Mouse (Mus musculus): ENCODE data around the gene Ipo9. TPM values are rescaled to one million over a fixed set of nuclear protein-coding genes. Genes with fewer than 3 reads are reported as not detected.
A peak's percentile ranks its signal among the peaks of the same experiment; 100 is the strongest.
"Not testable (repeated sequence)": the region's sequence is repeated elsewhere in the genome, so short reads cannot be mapped to it uniquely, and the experiment has no call there.

Gene Ipo9
- total RNA-seq, 2 experiments from 2014 or later, result 21.0 to 62.0 TPM

- no peak for ATAC-seq (replicated peaks; ENCODE audit: low FRiP score, poor library complexity, severe bottlenecking)
These were observed 8.5 kb upstream of the Ipo9 start for GRCm38 (mm10) chr1:135438801-135439200.

DNA sequence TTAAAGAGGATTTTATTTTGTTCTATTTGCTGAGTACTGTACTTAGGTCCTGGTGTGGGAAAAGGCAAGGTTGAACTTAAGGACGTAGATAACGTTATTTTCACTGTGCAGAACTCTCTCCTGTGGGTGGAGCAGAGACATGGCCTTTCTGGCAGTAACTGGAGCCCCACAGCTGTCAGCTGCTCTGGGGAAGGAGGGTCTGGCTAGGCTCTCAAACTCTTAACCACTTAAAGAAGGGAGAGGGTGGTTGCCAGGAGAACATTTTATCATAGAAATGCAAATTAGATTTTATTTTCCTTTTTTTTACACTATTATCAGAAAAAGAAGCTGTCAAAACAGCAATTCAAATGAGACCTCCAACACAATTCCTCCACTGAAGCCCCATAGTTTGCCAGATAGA is 5.5 kb upstream of the Ipo9 start:
- ATAC-seq (replicated peaks; ENCODE audit: low FRiP score, poor library complexity, severe bottlenecking), result no peak

GRCm38 (mm10) chr1:135430669-135431017 is 344 bp upstream of the Ipo9 start:
- ATAC-seq (replicated peaks; ENCODE audit: low FRiP score, poor library complexity, severe bottlenecking), result peak; percentile 55

DNA sequence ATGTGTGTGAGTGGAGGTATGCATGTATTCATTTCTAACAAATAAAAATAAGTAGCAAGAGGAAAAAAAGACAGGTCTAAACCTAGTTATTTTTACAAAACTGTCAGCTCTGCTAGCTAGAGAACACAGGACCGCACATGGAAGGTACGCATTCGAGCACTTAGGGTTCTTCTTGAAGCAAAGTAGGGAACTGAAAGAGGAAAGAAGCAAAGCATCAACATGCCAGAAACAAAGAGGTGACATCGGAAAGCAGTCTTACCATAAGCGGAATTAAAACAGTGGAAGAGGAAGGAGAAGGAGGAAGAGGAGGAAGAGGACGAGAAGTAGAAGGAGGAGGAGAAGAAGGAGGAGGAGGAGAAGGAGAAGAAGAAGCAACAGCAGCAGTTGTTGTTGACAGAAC is 2.9 kb downstream of the Ipo9 start:
- ATAC-seq (replicated peaks; ENCODE audit: low FRiP score, poor library complexity, severe bottlenecking), result no peak

DNA sequence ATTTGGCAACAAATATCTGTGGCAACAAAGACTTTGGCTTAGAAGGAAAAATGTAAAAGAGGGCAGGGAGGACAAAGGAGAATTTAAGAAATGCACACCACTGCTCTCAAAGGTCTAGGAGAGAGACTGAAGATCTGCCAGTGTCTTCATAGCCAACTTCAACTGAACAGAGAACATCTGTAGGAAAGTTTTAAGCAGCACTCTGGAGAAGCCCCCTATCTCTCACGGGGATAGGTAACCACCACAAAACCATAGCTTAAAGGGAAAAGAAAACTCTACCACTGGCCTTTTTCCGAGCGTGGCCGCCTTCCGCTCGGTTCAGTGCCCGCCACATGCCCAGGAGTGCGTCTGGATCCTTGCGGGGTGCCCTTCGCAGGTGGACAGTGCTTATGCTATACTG is 3.7 kb downstream of the Ipo9 start:
- no peak for ATAC-seq (replicated peaks; ENCODE audit: low FRiP score, poor library complexity, severe bottlenecking)

GRCm38 (mm10) chr1:135422772-135423171 is 7.5 kb downstream of the Ipo9 start:
- ATAC-seq (replicated peaks; ENCODE audit: low FRiP score, poor library complexity, severe bottlenecking), result no peak

DNA sequence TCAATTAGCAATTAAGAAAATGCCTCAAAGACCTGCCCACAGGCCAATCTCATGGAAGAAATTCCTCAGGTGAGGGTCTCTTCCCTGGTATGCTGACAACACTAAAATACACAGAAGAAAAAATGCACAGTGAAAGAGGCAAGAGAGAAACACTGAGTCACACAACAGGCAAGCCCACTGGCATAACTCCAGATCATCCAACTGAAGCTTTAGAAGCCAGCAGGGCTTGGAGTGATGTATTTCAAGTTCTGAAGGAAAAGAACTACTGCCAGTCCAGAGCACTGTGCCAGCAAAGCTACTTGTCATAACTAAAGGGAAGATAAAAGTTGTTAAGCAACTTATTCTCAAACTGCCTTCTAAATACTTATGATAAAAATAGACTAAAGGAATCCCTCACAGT is 16.3 kb downstream of the Ipo9 start:
- no peak for ATAC-seq (replicated peaks; ENCODE audit: low FRiP score, poor library complexity, severe bottlenecking)

- ATAC-seq (replicated peaks; ENCODE audit: low FRiP score, poor library complexity, severe bottlenecking), result no peak
These were observed 18.2 kb downstream of the Ipo9 start for GRCm38 (mm10) chr1:135412130-135412529.

- no peak for ATAC-seq (replicated peaks; ENCODE audit: low FRiP score, poor library complexity, severe bottlenecking)
These were observed 19.3 kb downstream of the Ipo9 start for GRCm38 (mm10) chr1:135410967-135411366.

- no peak for ATAC-seq (replicated peaks; ENCODE audit: low FRiP score, poor library complexity, severe bottlenecking)
These were observed 21.3 kb downstream of the Ipo9 start for GRCm38 (mm10) chr1:135408973-135409372.

GRCm38 (mm10) chr1:135405356-135405755 is 24.9 kb downstream of the Ipo9 start:
- ATAC-seq (replicated peaks; ENCODE audit: low FRiP score, poor library complexity, severe bottlenecking), result no peak

DNA sequence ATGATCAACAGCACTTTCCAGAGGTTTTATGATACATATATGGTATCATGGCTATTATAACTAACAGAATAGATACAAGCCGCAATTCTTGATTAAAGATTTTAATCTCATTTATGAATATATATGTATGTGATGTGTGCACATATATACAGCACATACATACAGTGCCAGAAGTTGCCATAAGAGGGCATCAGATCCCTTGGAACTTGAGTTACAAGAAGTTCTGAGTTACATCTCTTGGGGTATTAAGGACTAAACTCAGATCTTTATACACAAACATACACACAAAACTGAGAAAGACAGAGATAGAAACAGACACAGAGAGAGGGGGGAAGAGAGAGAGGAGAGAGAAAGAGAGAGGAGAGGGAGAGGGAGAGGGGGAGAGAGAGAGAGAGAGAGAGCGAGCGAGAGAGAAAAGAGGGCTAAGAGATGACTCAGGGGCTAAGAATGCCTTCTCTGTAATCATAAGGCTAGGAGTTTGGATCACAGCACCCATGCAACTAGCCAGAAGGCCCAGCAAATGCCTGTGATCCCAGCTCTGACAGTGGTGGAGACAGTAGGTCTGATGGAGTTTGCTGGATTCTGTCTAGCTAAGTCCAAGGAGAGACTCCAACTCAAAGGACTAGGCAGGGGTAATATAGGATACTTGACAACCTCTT is 28.7 kb downstream of the Ipo9 start:
- no peak for ATAC-seq (replicated peaks; ENCODE audit: low FRiP score, poor library complexity, severe bottlenecking)

DNA sequence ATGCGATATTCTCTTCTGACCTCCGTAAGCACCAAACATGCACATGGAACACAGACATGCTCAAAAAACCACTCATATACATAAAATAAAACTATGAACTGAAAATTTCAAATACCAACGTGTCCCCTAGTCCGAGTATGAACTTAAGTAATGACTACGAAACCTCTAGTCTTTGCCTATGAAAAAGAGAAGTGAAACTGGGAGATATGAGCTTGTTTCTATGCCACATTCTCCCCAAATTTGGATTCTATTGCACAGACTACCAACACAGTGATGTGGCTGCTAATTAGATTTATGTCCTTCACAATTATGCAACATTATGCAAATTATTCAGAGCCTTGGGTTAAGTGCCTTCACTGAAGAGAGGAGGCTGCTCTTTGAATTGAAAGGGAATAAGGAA is 30.8 kb downstream of the Ipo9 start:
- no peak for ATAC-seq (replicated peaks; ENCODE audit: low FRiP score, poor library complexity, severe bottlenecking)

DNA sequence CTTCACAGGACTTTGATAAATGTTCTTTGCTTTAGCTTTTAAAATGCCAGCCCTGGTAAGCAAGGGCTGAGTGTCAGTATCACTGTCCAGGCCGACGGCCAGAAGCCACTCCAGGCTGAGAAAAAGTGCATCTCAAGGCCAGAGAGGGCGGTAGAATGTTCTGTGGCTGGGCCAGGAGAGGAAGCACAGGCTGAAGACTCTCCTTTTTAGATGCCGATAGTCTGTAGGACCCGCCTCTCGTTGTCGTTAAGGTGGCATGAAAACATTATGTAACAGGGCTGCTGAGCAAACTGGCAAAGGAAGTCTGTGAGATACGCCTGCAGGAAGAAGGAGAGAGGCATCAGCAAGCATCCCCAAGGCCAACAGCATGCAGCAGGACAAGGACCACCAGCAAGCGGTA is 45.1 kb downstream of the Ipo9 start:
- ATAC-seq (replicated peaks; ENCODE audit: low FRiP score, poor library complexity, severe bottlenecking), result no peak

GRCm38 (mm10) chr1:135384171-135384570 is 46.1 kb downstream of the Ipo9 start:
- ATAC-seq (replicated peaks; ENCODE audit: low FRiP score, poor library complexity, severe bottlenecking), result no peak

DNA sequence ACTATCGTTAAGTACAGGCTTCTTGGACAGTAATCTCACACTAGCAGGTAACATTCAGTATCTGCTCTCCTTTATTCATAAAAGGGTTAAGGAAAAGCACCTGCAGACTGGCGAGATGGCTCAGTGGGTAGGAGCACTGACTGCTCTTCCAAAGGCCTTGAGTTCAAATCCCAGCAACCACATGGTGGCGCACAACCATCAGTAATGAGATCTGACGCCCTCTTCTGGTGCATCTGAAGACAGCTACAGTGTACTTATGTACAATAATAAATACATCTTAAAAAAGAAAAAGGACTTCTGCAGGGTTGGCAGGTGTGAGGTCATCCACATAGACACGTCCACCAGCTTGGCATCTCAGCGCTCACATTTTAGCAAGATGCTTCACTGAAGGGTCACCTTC is 48.7 kb downstream of the Ipo9 start:
- not testable (repeated sequence) for ATAC-seq (replicated peaks; ENCODE audit: low FRiP score, poor library complexity, severe bottlenecking)

DNA sequence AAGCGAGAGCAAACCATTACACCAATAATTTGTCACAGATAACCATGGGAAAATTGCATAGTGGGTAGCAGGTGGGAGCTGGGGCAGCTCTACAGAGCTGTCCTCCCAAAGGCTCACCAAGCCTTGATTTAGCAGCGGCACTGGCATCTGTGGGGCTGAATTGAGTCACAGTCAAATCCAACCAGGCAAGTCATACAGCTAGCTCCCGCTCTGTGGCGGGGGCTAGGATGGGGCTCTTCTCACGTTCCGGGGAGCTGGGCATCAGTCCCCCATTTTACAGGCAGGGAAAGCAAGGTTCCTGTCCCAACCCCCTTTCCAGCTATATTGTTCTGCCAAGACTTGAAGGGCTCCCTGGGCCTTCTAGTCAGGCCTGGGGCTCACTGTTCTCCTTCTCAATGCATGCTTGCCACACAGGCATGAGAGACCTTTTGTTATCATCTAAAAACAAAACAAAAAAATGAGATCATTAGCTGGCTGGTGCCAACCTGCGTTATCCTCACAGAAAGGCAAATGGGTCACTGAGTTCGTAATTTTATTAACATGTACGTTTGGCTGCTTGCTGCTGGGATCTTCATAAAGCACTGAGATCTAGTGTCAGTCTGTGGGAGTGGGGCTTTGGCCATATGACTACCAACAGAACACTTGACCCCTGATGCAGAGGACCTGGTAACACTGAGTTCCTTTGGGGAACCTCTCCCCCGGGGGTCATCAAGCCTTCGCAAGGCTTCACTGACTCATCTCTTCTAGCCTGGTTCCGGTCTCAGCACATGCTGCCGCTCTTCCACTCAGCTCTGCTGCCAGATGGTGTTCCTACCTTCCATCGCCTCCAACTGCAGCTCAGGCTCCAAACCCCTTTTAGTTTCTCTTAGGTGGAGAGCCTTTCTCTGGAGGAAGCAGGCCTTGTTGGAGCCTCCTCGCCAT is 50.0 kb downstream of the Ipo9 start:
- no peak for ATAC-seq (replicated peaks; ENCODE audit: low FRiP score, poor library complexity, severe bottlenecking)

DNA sequence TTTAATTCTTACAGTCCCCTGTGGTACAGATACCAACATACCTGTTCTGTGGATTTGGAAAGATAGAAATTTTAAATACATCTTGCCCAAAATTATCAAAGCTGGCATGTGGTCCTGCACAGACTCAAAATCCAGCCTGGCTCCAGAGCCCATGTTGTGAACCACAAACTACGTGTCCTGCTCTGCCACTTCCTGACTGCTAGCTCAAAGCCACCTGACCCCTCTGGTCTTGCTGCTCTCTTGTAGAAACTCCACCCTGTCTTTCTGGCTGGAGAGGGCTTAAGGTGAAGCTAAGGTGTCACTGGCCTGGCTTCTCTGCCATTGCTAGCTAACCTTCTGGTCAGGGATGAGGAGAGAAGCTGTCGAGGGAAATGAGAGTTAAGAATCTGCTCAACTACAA is 51.3 kb downstream of the Ipo9 start:
- no peak for ATAC-seq (replicated peaks; ENCODE audit: low FRiP score, poor library complexity, severe bottlenecking)

DNA sequence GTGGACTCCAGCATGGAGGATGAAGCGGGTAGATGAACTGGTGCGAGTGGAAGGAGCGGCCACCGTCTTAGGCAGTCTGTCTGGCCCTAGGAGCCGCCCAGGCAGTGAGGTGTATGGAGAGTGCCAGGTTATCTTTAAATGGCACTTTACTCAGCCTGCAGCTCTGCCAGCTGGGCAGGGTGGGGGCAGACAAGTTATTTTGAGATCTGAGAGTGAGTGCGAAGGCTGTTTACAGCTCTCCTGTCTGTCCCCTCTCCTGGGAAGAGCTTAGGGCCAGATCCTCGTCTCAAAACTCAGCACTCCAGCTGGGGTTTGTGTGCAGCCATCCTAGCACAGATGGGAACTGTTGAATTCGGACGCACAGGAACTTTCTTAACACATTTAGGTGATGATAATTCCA is 51.7 kb downstream of the Ipo9 start:
- ATAC-seq (replicated peaks; ENCODE audit: low FRiP score, poor library complexity, severe bottlenecking), result 0 out of 2 replicates have a peak, but pooled peaks have one; percentile 22

DNA sequence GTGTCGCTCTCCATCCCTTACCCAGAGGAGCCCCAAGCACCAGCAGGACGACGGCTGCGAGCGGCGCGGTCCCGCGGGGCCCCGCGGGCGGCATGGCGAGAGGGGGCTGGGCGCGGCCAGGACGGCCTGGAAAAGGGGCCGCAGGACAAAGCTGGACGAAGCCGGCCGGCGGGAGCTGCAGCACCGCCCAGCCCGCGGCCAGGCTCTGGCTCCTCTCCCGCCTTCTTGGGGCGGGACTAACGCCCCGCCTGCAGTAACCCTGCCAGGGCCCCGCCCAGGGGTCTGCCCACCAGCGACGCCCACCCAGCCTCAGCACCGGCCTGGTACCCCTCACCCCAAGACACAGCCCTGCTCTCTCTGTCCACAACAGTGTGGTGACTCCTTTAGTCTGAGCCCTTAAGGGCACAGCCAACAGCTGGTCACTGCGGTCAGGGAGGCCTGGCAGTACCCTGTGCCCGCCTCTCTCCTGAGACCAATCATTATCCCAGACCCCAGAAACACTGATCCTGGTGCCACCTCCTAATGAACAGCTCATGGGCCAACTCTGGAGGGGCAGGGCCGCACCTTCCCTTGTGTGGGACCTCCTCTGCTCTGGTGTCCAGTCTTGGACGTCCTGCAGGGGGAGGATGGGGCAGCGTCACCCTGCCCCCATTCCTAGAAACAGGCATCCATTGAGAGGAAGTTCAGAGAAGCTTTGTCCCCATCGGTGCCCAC is 55.3 kb downstream of the Ipo9 start, which contains the start of gene Shisa4:
Shisa4 (minus strand) TSS at position 370 of the 714 bp plus-strand sequence.
- no peak for ATAC-seq (replicated peaks; ENCODE audit: low FRiP score, poor library complexity, severe bottlenecking)
